Mouse (Mus musculus): ENCODE results near the gene Csf1. TPM values are rescaled to one million over a fixed set of nuclear protein-coding genes. Genes with fewer than 3 reads are reported as not detected.

Gene Csf1
- total and polyA plus RNA-seq, 2 experiments from 2014 or later: 11.2 to 13.1 TPM

DNA sequence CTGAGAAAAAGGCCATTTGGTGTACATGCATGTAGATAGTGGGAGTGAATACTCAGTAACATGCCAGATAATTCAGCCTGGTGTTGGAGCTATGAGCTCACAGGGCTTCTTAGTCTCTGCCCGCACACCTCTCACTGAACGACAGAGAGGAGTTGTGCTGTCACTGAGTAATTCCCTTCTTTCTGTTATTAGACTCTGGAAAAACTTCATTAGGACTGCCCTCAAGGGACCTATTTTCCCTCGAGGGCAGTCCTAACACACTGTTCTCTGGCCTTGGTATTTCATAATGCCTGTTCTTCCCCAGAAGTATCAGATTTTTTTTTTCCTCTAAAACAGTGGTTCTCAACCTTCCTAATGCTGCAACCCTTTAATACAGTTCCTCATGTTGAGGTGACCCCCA, 48.2 kb downstream of the Csf1 start:
- no peak for TF ChIP-seq CTCF (IDR thresholded peaks at IDR 0.05; ENCODE audit: low read depth)
- no peak overlapping the region for H3K9ac ChIP-seq (replicated peaks; ENCODE audit: low read length)
- H3K4me1 ChIP-seq (ENCODE audit: insufficient read depth, low read length): no peaks in the 10 kb centered on the region
- DNase-seq (ENCODE audit: low spot score) (no peak), ATAC-seq (no peak)
- H3K4me3 ChIP-seq (ENCODE audit: low read length): no peak overlapping the region
- WGBS: 69% methylated on average over 3 of the region's 3 CpGs
- no peaks in the 10 kb centered on the region for H3K9me3 ChIP-seq (ENCODE audit: low read length)
- no peak overlapping the region for H3K27ac ChIP-seq
- H3K36me3 ChIP-seq (ENCODE audit: insufficient read depth, low read length): no peaks in the 10 kb centered on the region
- H3K4me2 ChIP-seq (ENCODE audit: low read depth, low read length): no peak overlapping the region
- no peaks in the 10 kb centered on the region for H3K27me3 ChIP-seq (ENCODE audit: insufficient read depth, low read length)

DNA sequence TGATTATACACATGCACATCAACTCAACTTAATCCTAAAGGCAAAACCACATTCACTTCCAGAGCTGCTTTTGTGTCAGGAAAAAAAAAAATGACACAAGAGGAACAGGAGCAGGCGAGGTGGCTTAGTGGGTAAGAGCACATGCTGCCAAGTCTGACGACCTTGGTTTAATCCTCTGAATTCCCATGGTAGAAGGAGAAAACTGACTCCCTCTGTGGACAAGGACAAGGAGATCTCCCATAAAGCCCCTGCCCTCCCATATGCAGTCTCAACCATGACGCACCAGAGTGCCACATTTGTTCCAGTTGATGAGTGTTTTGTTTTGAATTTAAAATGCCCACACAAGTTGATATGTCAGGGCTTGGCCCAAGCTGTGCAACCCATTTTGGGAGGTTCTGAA, 51.1 kb downstream of the Csf1 start:
- no peak overlapping the region for H3K4me3 ChIP-seq (ENCODE audit: low read length)
- no peak for DNase-seq (ENCODE audit: low spot score)
- H3K9me3 ChIP-seq (ENCODE audit: low read length): no peaks in the 10 kb centered on the region
- no peak for ATAC-seq
- H3K4me1 ChIP-seq (ENCODE audit: insufficient read depth, low read length): no peaks in the 10 kb centered on the region
- 44% methylated on average over 3 of the region's 3 CpGs for WGBS
- no peak overlapping the region for H3K4me2 ChIP-seq (ENCODE audit: low read depth, low read length)
- no peak overlapping the region for H3K9ac ChIP-seq (replicated peaks; ENCODE audit: low read length)
- no peak overlapping the region for H3K27ac ChIP-seq
- TF ChIP-seq CTCF (IDR thresholded peaks at IDR 0.05; ENCODE audit: low read depth): no peak
- H3K27me3 ChIP-seq (ENCODE audit: insufficient read depth, low read length): no peaks in the 10 kb centered on the region
- H3K36me3 ChIP-seq (ENCODE audit: insufficient read depth, low read length): no peaks in the 10 kb centered on the region

DNA sequence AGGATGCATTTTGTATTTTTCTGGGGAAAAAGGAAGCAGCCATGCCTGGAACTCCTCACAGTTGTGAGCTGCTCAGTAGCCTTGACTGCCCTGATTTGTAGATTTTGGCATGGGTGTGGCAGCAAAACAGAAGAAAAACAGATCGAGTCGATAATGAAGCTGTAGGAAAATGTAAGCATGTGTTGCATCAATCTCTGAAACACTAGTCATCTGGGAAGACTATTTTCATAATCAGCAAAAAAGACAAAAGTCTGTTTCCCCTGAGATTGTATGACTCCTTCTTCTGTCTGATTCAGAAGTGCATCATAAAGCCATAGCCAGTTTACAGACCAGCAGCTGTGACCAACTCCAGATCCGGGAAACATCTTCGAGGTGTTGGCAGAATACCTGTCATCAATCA, 53.0 kb downstream of the Csf1 start:
- no peaks in the 10 kb centered on the region for H3K9me3 ChIP-seq (ENCODE audit: low read length)
- no peak for DNase-seq (ENCODE audit: low spot score)

DNA sequence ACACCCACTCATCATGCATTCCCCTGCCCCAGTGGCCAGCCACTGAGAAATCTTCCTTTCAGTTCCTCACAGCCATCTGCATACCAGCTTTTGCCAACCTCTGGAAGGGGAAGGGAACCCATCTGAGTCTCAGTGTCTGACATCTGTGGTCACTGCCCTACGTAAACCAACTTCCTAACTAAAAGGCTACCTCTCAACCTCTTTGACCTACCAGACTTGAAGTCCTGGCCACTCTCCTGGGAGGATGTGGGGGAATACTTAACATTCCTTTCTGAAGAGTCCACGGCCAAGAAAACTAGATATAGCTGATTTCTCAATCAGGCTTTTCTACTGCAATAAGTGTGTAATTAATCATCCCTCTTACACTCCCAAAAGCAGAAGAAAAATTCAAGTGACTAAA, 54.1 kb downstream of the Csf1 start:
- no peak for DNase-seq (ENCODE audit: low spot score)
- Histone ChIP-seq H3K4me1 (ENCODE audit: insufficient read depth, low read length) (no peaks in the 10 kb centered on the region), H3K27ac (no peak overlapping the region), H3K4me3 (ENCODE audit: low read length) (no peak overlapping the region), H3K4me2 (ENCODE audit: low read depth, low read length) (no peak overlapping the region), H3K36me3 (ENCODE audit: insufficient read depth, low read length) (no peaks in the 10 kb centered on the region), H3K9ac (replicated peaks; ENCODE audit: low read length) (no peak overlapping the region), H3K27me3 (ENCODE audit: insufficient read depth, low read length) (no peaks in the 10 kb centered on the region), H3K9me3 (ENCODE audit: low read length) (no peaks in the 10 kb centered on the region)
- no peak for TF ChIP-seq CTCF (IDR thresholded peaks at IDR 0.05; ENCODE audit: low read depth)
- WGBS: 67% methylated on average over 2 of the region's 2 CpGs
- no peak for ATAC-seq

More for the DNA sequence above, 53.0 kb downstream of the Csf1 start:
- no peak overlapping the region for H3K9ac ChIP-seq (replicated peaks; ENCODE audit: low read length)
- 79% methylated on average over 4 of the region's 4 CpGs for WGBS
- H3K27ac ChIP-seq: no peak overlapping the region
- no peak for ATAC-seq
- no peaks in the 10 kb centered on the region for H3K36me3 ChIP-seq (ENCODE audit: insufficient read depth, low read length)
- no peak overlapping the region for H3K4me3 ChIP-seq (ENCODE audit: low read length)
- no peaks in the 10 kb centered on the region for H3K4me1 ChIP-seq (ENCODE audit: insufficient read depth, low read length)
- no peaks in the 10 kb centered on the region for H3K27me3 ChIP-seq (ENCODE audit: insufficient read depth, low read length)
- H3K4me2 ChIP-seq (ENCODE audit: low read depth, low read length): no peak overlapping the region
- no peak for TF ChIP-seq CTCF (IDR thresholded peaks at IDR 0.05; ENCODE audit: low read depth)

DNA sequence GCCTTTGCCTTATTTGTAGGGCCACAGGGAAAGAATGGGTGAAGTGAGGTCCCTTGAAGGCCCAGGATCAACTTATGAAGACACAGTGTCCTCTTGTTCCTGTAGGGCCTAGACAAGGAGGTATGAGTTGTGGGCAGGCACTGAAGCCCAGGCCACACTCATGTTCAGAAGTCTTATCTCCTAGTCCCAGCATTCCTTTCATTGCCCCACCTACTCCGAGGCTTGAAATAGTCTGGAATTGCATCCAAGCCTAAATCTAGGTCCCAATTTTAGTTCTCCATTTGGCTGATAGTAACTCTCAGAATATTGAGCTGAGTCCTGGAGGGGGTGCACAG, 55.9 kb downstream of the Csf1 start:
- Histone ChIP-seq H3K4me1 (ENCODE audit: insufficient read depth, low read length) (no peaks in the 10 kb centered on the region), H3K4me3 (ENCODE audit: low read length) (no peak overlapping the region), H3K27ac (no peak overlapping the region), H3K27me3 (ENCODE audit: insufficient read depth, low read length) (no peaks in the 10 kb centered on the region), H3K9me3 (ENCODE audit: low read length) (no peaks in the 10 kb centered on the region), H3K4me2 (ENCODE audit: low read depth, low read length) (no peak overlapping the region), H3K36me3 (ENCODE audit: insufficient read depth, low read length) (no peaks in the 10 kb centered on the region), H3K9ac (replicated peaks; ENCODE audit: low read length) (no peak overlapping the region)
- no peak for TF ChIP-seq CTCF (IDR thresholded peaks at IDR 0.05; ENCODE audit: low read depth)
- ATAC-seq: no peak
- WGBS: 98% methylated on average over 1 of the region's 1 CpGs
- DNase-seq (ENCODE audit: low spot score): no peak

DNA sequence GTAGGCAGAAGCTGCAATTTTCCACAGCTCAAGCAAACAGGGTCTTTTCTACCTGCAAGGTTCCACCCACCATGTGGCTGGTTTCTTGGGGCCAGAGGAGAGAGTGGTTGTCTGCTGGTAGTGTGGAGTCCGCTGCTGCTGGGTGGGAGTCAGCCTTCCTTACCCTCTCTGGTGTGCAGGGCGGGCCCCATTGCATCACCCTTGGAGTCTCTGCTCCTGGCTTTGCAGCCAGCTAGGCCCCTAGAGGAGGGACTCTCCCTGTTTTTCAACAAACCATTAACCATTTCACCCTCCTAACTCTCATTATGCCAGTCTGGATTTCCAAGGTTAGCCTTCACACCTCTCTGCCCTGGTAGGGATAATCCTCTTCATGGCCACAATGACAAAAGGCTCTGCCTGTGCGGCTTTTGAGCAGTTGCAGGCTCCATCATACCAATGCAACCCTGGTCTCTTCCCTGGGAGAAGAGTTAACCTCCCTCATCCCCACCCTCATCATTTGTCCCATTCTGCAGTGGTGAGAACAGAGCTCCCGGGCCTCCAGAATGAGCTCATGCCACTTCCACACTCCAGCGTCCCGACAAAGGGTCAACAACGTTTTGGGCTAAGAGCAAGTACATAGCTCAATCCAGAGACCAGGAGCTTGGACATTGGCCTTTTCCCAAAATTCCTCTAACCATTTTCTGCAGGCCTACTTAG, 56.4 kb downstream of the Csf1 start:
- DNase-seq (ENCODE audit: low spot score) (no peak), ATAC-seq (no peak)
- TF ChIP-seq CTCF (IDR thresholded peaks at IDR 0.05; ENCODE audit: low read depth): no peak
- Histone ChIP-seq H3K9ac (replicated peaks; ENCODE audit: low read length) (no peak overlapping the region), H3K27ac (no peak overlapping the region), H3K4me1 (ENCODE audit: insufficient read depth, low read length) (no peaks in the 10 kb centered on the region), H3K9me3 (ENCODE audit: low read length) (no peaks in the 10 kb centered on the region), H3K4me3 (ENCODE audit: low read length) (no peak overlapping the region), H3K27me3 (ENCODE audit: insufficient read depth, low read length) (no peaks in the 10 kb centered on the region), H3K4me2 (ENCODE audit: low read depth, low read length) (no peak overlapping the region), H3K36me3 (ENCODE audit: insufficient read depth, low read length) (no peaks in the 10 kb centered on the region)
- WGBS: 79% methylated on average over 7 of the region's 7 CpGs

DNA sequence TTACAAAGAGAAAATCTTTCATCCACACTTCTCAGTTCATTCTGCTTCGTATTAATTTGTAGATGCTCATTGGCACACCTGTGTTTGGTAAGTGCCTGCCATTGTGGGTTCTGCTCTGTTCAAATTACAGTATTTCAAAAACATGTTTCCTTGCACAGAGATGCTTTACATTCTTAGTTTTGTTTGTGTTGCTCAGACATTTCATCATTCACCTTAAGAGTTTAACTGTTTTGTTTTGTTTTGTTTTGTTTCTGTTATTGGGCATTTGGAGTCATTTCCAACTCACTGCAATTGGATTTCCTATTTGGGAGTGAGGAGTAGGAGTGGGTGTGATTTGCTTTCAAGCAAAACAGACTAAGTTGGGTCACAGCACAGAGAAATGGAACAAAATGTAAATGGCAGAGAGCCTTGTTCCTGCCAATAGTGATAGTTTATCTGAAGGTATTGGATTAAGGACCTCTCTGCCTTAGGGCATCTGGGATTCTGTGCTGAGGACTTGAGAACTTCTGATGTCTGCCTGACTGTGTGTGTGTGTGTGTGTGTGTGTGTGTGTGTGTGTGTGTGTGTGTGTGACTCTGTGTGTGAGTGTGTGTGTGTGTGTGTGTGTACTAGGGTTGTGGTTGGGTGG, 58.4 kb downstream of the Csf1 start:
- Histone ChIP-seq H3K4me3 (ENCODE audit: low read length) (no peak overlapping the region), H3K4me2 (ENCODE audit: low read depth, low read length) (no peak overlapping the region), H3K9ac (replicated peaks; ENCODE audit: low read length) (no peak overlapping the region), H3K4me1 (ENCODE audit: insufficient read depth, low read length) (no peaks in the 10 kb centered on the region), H3K9me3 (ENCODE audit: low read length) (no peaks in the 10 kb centered on the region), H3K27ac (no peak overlapping the region), H3K27me3 (ENCODE audit: insufficient read depth, low read length) (no peaks in the 10 kb centered on the region), H3K36me3 (ENCODE audit: insufficient read depth, low read length) (no peaks in the 10 kb centered on the region)
- DNase-seq (ENCODE audit: low spot score) (no peak), ATAC-seq (no peak)
- TF ChIP-seq CTCF (IDR thresholded peaks at IDR 0.05; ENCODE audit: low read depth): no peak
- WGBS: 81% methylated on average over 1 of the region's 1 CpGs

Data from hindbrain, postnatal 0 days (tissue).